Mouse (Mus musculus): ENCODE results near the gene Mfsd4b2. TPM values are rescaled to one million over a fixed set of nuclear protein-coding genes. Genes with fewer than 3 reads are reported as not detected.

The Mfsd4b2 gene
- total RNA-seq, 2 experiments from 2014 or later = 0.16 to 0.20 TPM

DNA sequence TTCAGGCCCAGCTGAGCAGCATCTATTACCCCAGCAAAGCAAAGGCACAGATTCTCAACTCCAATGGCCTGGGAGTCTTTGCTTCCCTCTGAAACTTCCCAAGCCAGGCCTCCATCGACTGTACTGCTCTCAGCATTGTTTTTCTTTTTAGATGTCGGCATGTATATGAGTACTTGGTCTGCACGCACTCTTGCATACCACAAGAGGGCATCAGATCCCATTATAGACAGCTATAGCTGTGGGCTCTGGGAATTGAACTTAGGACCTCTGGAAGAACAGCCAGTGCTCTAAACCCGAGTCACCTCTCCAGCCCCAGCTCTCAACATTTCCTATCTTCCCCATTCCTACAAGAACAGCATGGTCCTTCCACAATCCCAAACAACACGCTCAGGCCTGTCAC, 30.2 kb downstream of the Mfsd4b2 start:
- intact Hi-C loops (cut with DNase I; ENCODE audit: low total_unique reads) = no loop called here
- no peak for DNase-seq

DNA sequence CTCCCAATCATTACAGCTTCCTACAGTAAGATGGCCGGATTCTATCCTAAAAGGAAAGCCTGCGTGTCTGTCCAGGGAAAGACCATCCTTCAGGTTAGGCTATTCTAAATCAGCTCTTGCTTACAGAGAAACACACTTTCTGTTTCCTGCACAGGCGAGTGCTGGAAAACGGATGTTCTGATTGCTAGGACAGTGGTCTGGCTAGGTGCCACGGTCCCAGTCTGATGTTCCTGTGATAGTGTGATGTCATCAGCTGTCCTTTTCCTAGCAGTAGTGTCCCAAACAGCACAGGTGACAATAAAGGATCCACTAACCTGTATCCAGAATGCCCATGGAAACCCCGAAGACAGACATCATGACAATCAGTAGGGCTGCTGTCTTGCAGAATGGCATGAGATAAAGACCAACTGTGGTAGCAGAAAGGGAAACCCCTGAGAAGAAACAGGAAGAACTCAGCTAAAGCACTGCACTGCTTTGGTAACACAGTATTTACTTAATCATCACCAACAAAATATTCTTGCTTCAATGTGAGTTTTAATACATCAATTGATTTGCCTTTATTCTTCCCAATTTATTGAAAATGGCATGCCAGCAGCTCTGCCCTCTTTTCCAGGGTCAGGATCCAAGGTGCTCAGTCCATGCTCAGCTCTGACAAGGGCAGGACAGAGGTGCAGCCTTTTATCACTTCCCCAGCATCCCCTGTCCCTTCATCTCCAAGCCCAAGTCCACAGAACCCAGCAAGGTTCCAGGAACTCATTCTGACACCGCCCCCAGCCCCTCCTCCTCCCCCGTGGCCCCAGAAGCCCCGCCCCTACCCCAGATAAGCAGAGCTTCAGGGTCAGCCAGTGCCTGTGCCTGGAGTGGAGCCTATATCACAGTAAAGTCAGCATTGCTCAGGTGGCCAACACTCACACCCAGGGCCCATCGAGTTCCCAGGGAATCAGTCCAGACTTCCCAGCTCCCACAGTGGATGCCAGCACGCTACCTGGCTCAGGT, 32.7 kb downstream of the Mfsd4b2 start:
- no peak for DNase-seq
- intact Hi-C loops (cut with DNase I; ENCODE audit: low total_unique reads) = no loop called here

DNA sequence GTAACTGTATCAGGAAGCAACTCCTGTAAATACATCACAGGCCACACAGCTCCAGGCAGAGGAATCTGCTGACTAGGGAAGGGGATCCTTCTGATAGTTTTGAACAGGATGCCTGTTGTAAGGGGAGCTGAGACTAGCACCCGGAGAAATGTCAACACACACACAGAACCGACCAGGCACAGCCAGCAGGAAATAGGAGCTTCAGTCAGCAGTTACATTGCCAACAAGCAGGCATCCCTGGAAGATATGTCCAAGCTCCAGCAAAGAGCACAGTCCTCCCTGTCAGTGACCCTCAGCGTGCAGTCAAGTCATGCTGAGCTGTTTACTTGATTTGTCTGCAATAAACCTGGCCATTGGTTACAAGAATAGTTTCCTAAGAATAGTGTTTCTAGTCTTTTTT, 38.1 kb downstream of the Mfsd4b2 start:
- DNase-seq = no peak
- intact Hi-C loops (cut with DNase I; ENCODE audit: low total_unique reads) = no loop called here

Other genes with a start within 250 kb of the Mfsd4b2 start
- 10 to 100 TPM; 36.3 to 40.9 TPM for gene Rev3l, start 194.8 kb downstream of the Mfsd4b2 start, total RNA-seq (2021)
- 1 to 10 TPM; 1.6 to 2.3 TPM for gene Mfsd4b4, start 27.7 kb downstream of the Mfsd4b2 start, total RNA-seq (2021)
- 1 to 10 TPM; 3.0 to 6.2 TPM for gene Mfsd4b3, start 33.2 kb upstream of the Mfsd4b2 start, total RNA-seq (2021)
- under 1 TPM; 0.37 to 0.38 TPM for gene Mfsd4b5, start 59.7 kb upstream of the Mfsd4b2 start, total RNA-seq (2021)
- gene Mfsd4b1, start 98.3 kb upstream of the Mfsd4b2 start, total RNA-seq (2021) = under 1 TPM; 0.39 to 0.60 TPM
- 10 to 100 TPM; 30.0 to 33.6 TPM for gene Slc16a10, start 215.3 kb upstream of the Mfsd4b2 start, total RNA-seq (2021)

Measured in gastrocnemius, postnatal 14 days (tissue).